Mouse (Mus musculus) neural tube, embryonic 11.5 days (tissue): Measurements from ENCODE around the gene Ccdc191. TPM values are rescaled to one million over a fixed set of nuclear protein-coding genes. Genes with fewer than 3 reads are reported as not detected.

Source experiments
- ATAC-seq: fragments of 200-750 bp; cut with Nextera tagmentation; 2 replicates; pipeline ENCODE4 v1.8.0; 2017; ENCODE audit warnings: moderate number of reproducible peaks, mild to moderate bottlenecking, moderate TSS enrichment, moderate library complexity; ENCODE audit not compliant: insufficient read depth, low FRiP score, low TSS enrichment
- DNase-seq: peaks from one replicate; pipeline ENCODE4 v3.0.0-alpha.2; 2015; ENCODE audit warnings: low spot score
- H3K27ac ChIP-seq: fragments of 300-500 bp; sonication (generic); 2 replicates; pipeline ENCODE4 v1.5.1; 2014; ENCODE audit warnings: low read depth, mild to moderate bottlenecking, low read length
- H3K27me3 ChIP-seq: fragments of 300-500 bp; sonication (generic); 2 replicates; pipeline ENCODE4 v1.6.1; 2014; ENCODE audit warnings: mild to moderate bottlenecking, low read length, mixed read lengths; ENCODE audit not compliant: control insufficient read depth, insufficient read depth
- H3K36me3 ChIP-seq: fragments of 300-500 bp; sonication (generic); 2 replicates; pipeline ENCODE4 v1.6.1; 2014; ENCODE audit warnings: mild to moderate bottlenecking, low read length, moderate library complexity, mixed read lengths; ENCODE audit not compliant: control insufficient read depth, insufficient read depth
- H3K4me1 ChIP-seq: fragments of 300-500 bp; sonication (generic); 2 replicates; pipeline ENCODE4 v1.6.1; 2014; ENCODE audit warnings: low read length, mixed read lengths; ENCODE audit not compliant: control insufficient read depth, insufficient read depth
- H3K4me2 ChIP-seq: fragments of 300-500 bp; sonication (generic); 2 replicates; pipeline ENCODE4 v1.6.1; 2014; ENCODE audit warnings: low read depth, mild to moderate bottlenecking, moderate library complexity
- H3K4me3 ChIP-seq: fragments of 300-500 bp; sonication (generic); 2 replicates; pipeline ENCODE4 v1.5.1; 2014; ENCODE audit warnings: low read depth, low read length
- H3K9ac ChIP-seq: fragments of 300-500 bp; sonication (generic); 2 replicates; pipeline ENCODE4 v1.6.1; 2014; ENCODE audit warnings: mild to moderate bottlenecking, low read length
- H3K9me3 ChIP-seq: fragments of 300-500 bp; sonication (generic); 2 replicates; pipeline ENCODE4 v1.6.1; 2016; ENCODE audit warnings: low read length; ENCODE audit not compliant: control insufficient read depth
- WGBS: fragments of 180-500 bp; shearing (Covaris S2); extraction: QIAGEN DNeasy Blood & Tissue Kit; methylation state at CpG from one replicate; pipeline ENCODE4 v1.1.7; 2014; 5-methylcytosine and 5-hydroxymethylcytosine counted together
- polyA plus RNA-seq: library from polyadenylated mRNA; unstranded; fragments of >200 nt; fragmentation: Nextera tagmentation; extraction: Ambion mirVana; gene quantifications from 2 replicates; pipeline ENCODE4 v1.2.1, GENCODE M21; 2014

Ccdc191 gene
- polyA plus RNA-seq, 1 experiment from 2014 or later, result 11.3 TPM

DNA sequence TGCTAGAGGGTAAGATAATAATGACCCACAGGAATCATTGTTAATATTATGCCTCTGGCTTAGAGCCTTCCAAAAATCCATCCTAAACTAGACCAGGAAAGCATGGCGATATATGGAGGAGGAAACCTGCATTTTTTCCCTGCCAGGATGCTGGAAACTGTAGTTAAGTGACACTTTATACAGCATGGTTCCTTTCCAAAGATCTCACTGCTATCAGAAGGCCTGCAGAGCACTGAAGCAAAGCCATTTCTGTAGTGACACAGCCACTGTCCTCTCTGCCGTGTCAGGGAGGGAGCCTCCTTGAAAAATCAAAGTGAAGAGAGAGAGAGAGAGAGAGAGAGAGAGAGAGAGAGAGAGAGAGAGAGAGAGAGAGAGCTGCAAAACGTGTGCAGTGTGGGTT is 33.0 kb downstream of the Ccdc191 start:
- Histone ChIP-seq H3K4me1 (no peaks in the 10 kb centered on the region), H3K9ac (no peak overlapping the region), H3K4me3 (no peak overlapping the region), H3K4me2 (no peak overlapping the region), H3K27ac (no peak overlapping the region), H3K9me3 (no peaks in the 10 kb centered on the region), H3K36me3 (no peaks in the 10 kb centered on the region), H3K27me3 (no peaks in the 10 kb centered on the region)
- 71% methylated on average over 3 of the region's 3 CpGs for WGBS
- no peak for DNase-seq
- ATAC-seq, result no peak

- Histone ChIP-seq H3K9me3 (no peaks in the 10 kb centered on the region), H3K27me3 (no peaks in the 10 kb centered on the region), H3K9ac (no peak overlapping the region), H3K27ac (no peak overlapping the region), H3K4me1 (no peaks in the 10 kb centered on the region), H3K4me2 (no peak overlapping the region), H3K4me3 (no peak overlapping the region), H3K36me3 (no peaks in the 10 kb centered on the region)
- ATAC-seq (no peak), DNase-seq (no peak)
- WGBS, result 74% methylated on average over 6 of the region's 6 CpGs
These were observed 35.5 kb downstream of the Ccdc191 start for GRCm38 (mm10) chr16:43925001-43925558.

- Histone ChIP-seq H3K27ac (no peak overlapping the region), H3K36me3 (no peaks in the 10 kb centered on the region), H3K4me1 (no peaks in the 10 kb centered on the region), H3K27me3 (no peaks in the 10 kb centered on the region), H3K9ac (no peak overlapping the region), H3K4me3 (no peak overlapping the region), H3K9me3 (no peaks in the 10 kb centered on the region), H3K4me2 (no peak overlapping the region)
- DNase-seq (no peak), ATAC-seq (no peak)
- 94% methylated on average over 1 of the region's 1 CpGs for WGBS
These were observed 36.2 kb downstream of the Ccdc191 start for GRCm38 (mm10) chr16:43925846-43926245.

DNA sequence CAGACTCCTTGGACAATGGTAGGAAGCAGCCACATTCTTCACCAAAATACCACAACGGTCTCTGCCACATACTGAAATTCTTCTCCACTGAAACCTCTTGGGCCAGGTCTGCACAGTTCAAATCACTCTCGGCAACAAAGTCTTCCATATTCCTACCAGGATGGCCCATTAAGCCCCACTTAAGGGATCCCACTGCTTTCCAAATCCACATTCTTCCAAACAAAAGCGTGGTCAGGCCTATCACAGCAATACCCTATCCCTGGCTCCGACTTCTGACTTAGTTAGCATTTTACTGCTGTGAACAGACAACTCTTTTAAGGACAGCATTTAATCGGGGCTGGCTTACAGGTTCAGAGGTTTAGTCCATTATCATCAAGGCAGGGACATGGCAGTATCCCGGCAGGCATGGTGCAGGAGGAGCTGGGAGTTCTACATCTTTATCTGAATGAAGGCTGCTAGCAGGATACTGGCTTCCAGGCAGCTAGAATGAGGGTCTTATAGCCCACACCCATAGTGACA is 36.8 kb downstream of the Ccdc191 start, which contains the start of gene Qtrt2:
Gene Qtrt2 (minus strand): TSS at position 469 of the 519 bp plus-strand sequence.
- 47% methylated on average over 6 of the region's 6 CpGs for WGBS
- Histone ChIP-seq H3K9ac (no peak within 1 kb of the TSS), H3K27ac (no peak within 1 kb of the TSS), H3K27me3 (no peaks in the 10 kb centered on the region), H3K4me1 (no peaks in the 10 kb centered on the region), H3K4me2 (no peak within 1 kb of the TSS), H3K36me3 (no peaks in the 10 kb centered on the region), H3K4me3 (no peak within 1 kb of the TSS), H3K9me3 (no peaks in the 10 kb centered on the region)
- DNase-seq, result no peak
- no peak for ATAC-seq

GRCm38 (mm10) chr16:43930577-43930976 is 41.0 kb downstream of the Ccdc191 start:
- ATAC-seq (no peak), DNase-seq (no peak)
- Histone ChIP-seq H3K4me3 (no peak overlapping the region), H3K4me2 (no peak overlapping the region), H3K4me1 (no peaks in the 10 kb centered on the region), H3K27me3 (no peaks in the 10 kb centered on the region), H3K9ac (no peak overlapping the region), H3K36me3 (no peaks in the 10 kb centered on the region), H3K9me3 (no peaks in the 10 kb centered on the region), H3K27ac (no peak overlapping the region)

DNA sequence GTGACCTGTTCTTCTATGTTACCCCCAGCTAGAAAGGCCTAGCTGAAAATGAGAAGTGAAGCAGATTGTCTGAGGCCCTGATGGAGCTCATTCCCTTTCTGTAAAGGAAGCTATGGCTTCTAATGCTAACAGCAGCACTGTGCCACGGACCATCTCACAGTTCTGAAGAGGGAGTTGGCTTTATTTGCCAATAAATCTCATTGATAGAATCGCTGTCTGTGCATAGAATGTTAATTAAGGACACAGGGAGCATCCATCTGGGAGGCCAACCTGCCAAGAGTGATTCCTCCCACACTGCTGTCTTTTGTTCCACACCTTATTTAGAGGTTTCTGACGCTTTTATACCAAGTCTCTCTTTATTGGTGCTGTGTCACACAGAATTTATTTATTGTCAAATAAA is 41.9 kb downstream of the Ccdc191 start:
- Histone ChIP-seq H3K4me2 (no peak overlapping the region), H3K27ac (no peak overlapping the region), H3K9me3 (no peaks in the 10 kb centered on the region), H3K4me3 (no peak overlapping the region), H3K36me3 (no peaks in the 10 kb centered on the region), H3K27me3 (no peaks in the 10 kb centered on the region), H3K4me1 (no peaks in the 10 kb centered on the region), H3K9ac (no peak overlapping the region)
- no peak for DNase-seq
- 61% methylated on average over 3 of the region's 3 CpGs for WGBS
- ATAC-seq, result peak; percentile 50

GRCm38 (mm10) chr16:43932319-43932718 is 42.7 kb downstream of the Ccdc191 start:
- ATAC-seq, result no peak
- H3K27me3 ChIP-seq, result no peaks in the 10 kb centered on the region

GRCm38 (mm10) chr16:43933041-43933440 is 43.4 kb downstream of the Ccdc191 start:
- Histone ChIP-seq H3K9me3 (no peaks in the 10 kb centered on the region), H3K4me3 (no peak overlapping the region), H3K4me1 (no peaks in the 10 kb centered on the region), H3K27me3 (no peaks in the 10 kb centered on the region), H3K4me2 (no peak overlapping the region), H3K9ac (no peak overlapping the region), H3K36me3 (no peaks in the 10 kb centered on the region), H3K27ac (no peak overlapping the region)
- 89% methylated on average over 6 of the region's 6 CpGs for WGBS
- ATAC-seq (no peak), DNase-seq (no peak)

More at GRCm38 (mm10) chr16:43932319-43932718, 42.7 kb downstream of the Ccdc191 start:
- Histone ChIP-seq H3K4me2 (no peak overlapping the region), H3K9me3 (no peaks in the 10 kb centered on the region), H3K4me3 (no peak overlapping the region), H3K9ac (no peak overlapping the region), H3K4me1 (no peaks in the 10 kb centered on the region), H3K36me3 (no peaks in the 10 kb centered on the region), H3K27ac (no peak overlapping the region)
- 93% methylated on average over 7 of the region's 7 CpGs for WGBS
- no peak for DNase-seq

DNA sequence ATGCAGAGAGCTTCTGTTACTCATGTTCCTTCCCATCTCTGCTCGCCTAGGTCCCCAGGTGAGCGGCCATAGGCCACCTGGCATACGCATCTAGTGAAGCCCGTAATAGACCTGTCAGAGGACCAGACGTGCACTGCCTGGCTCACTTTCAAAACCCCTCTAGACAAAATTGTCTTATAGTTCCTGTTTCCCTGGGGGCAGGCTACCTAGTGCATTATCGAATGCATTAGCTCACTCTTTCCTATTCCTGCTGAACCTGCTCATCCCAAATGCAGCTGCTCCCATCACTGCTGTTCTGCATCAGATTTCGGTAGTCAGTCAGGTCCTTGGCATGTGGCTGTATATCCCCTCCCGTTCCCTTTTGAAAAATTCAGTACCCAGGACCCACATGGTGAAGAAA is 45.3 kb downstream of the Ccdc191 start:
- no peak overlapping the region for H3K9ac ChIP-seq
- WGBS, result 90% methylated on average over 8 of the region's 8 CpGs
- ATAC-seq (no peak), DNase-seq (no peak)
- no peaks in the 10 kb centered on the region for H3K9me3 ChIP-seq
- no peak overlapping the region for H3K4me3 ChIP-seq
- H3K4me1 ChIP-seq, result no peaks in the 10 kb centered on the region
- no peaks in the 10 kb centered on the region for H3K36me3 ChIP-seq
- H3K27ac ChIP-seq, result no peak overlapping the region
- no peak overlapping the region for H3K4me2 ChIP-seq
- H3K27me3 ChIP-seq, result no peaks in the 10 kb centered on the region
